Mouse (Mus musculus) heart, adult 8-10 months (tissue): ENCODE data around the gene Hdac9. TPM values are rescaled to one million over a fixed set of nuclear protein-coding genes. Genes with fewer than 3 reads are reported as not detected.

Experiments used
- DNase-seq: peaks from one replicate; pipeline ENCODE4 v3.0.0; 2022; ENCODE audit warnings: low spot score
- total RNA-seq, 4 experiments: library from RNA; stranded (reverse); gene quantifications; 2 replicates each; pipeline ENCODE4 v1.2.4; 2022

Gene Hdac9
- total RNA-seq, 4 experiments from 2014 or later, result 15.6 to 20.6 (median 19.3) TPM

GRCm38 (mm10) chr12:34714266-34714939 is 202.5 kb downstream of the Hdac9 start:
- peak; percentile 45 for DNase-seq

GRCm38 (mm10) chr12:34697981-34698380 is 218.9 kb downstream of the Hdac9 start:
- DNase-seq, result no peak

- DNase-seq, result no peak
These were observed 220.2 kb downstream of the Hdac9 start for GRCm38 (mm10) chr12:34696736-34697135.

GRCm38 (mm10) chr12:34688941-34689340 is 228.0 kb downstream of the Hdac9 start:
- DNase-seq, result no peak

GRCm38 (mm10) chr12:34683375-34683774 is 233.5 kb downstream of the Hdac9 start:
- no peak for DNase-seq

DNA sequence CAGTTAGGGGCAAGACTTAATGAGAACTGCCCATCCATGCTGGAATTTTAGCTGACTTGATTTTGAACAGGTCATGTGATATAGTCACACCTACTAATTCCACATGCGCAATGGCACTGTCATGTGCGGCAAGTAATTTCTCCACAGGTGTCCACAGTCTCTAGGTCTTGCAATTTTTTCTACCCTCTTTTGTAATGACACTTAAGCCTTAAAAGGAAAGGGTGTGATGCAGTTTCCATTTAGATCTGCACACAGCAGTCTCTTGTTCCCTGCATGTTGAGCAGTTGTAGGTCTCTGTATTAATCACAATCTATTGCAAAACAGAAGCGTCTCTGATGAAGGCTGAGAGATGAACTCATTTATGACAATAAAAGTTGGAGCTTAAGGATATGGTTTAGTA is 234.2 kb downstream of the Hdac9 start:
- no peak for DNase-seq

DNA sequence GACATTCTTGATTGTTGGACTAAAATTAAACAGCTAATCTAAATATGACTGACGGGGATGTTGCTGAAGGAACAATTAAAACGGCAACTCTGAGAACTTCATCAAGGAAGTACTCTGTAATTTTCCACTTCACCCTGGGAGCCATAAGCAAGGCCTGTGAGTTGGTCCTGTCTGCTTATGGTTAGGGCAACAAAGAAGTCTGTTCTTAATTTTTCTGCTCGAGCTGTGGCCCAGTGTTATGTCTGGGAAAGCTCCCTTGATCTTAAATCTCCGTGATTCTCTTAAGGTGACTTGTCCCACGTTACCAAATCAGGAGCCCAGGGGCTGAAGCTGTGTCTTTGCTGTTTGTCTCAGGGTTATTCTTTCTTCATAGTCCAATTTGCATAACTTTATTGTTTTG is 236.3 kb downstream of the Hdac9 start:
- DNase-seq, result no peak

GRCm38 (mm10) chr12:34677110-34677509 is 239.8 kb downstream of the Hdac9 start:
- DNase-seq, result no peak

- no peak for DNase-seq
These were observed 242.7 kb downstream of the Hdac9 start for GRCm38 (mm10) chr12:34674235-34674634.

DNA sequence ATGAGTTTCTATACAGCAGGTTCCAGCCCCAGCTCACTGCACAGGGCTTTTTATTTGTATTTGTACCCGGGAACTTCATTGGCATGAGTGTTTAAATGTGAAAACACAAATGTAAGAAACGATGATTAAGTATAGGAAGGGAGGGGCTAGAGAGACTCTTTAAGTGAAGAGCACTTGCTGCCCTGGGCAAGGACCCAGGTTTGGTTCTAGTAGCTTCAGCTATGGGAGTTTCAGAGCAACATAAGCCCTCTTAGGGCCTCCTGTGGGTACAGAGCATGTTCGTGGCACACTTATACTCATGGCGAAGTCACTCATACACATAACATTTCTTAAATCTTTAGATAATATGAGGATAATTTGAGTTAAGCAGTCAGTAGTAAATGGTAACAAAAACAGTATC is 243.4 kb downstream of the Hdac9 start:
- DNase-seq, result no peak

DNA sequence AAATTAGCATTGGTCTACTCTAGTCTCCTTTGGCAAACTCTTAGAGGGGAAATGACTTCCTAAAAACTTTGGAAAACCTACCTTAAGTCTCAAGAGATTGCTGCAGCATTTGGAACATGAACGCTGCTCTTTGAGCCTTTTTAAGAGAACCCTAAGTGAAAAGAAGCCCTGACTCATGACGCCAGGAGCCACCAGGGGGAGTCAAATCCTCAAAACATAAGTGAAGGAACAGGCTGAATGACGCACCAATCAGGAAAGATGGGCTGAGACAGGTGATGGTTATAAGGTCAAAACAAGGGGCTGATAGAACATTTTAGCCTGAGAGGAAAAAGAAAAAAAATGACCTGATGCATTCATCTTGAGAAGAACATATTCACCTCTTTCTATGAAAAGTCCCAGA is 252.1 kb downstream of the Hdac9 start:
- peak; percentile 76 for DNase-seq

DNA sequence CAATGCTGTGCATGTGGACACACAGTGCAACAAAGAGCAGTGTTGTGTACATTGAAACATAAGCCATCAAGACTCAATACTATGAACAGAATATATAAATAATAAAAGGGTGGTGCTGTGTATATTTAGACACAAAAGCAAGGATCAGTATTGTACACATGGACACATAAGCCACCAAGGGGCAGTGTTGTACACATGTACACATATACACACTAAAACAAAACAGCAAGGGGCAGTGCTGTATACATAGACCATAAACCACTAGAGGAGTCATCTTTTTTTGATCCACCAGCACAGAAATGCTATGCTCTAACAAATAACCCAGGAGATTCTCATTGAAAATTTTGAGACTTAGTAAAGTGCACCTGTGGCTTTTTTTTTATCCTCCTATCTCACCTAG is 255.5 kb downstream of the Hdac9 start:
- no peak for DNase-seq

- no peak for DNase-seq
These were observed 256.9 kb downstream of the Hdac9 start for GRCm38 (mm10) chr12:34660027-34660426.

GRCm38 (mm10) chr12:34658568-34658967 is 258.3 kb downstream of the Hdac9 start:
- no peak for DNase-seq

- no peak for DNase-seq
These were observed 258.8 kb downstream of the Hdac9 start for GRCm38 (mm10) chr12:34658119-34658518.

GRCm38 (mm10) chr12:34653615-34654014 is 263.3 kb downstream of the Hdac9 start:
- no peak for DNase-seq

- DNase-seq, result no peak
These were observed 268.1 kb downstream of the Hdac9 start for GRCm38 (mm10) chr12:34648753-34649152.

DNA sequence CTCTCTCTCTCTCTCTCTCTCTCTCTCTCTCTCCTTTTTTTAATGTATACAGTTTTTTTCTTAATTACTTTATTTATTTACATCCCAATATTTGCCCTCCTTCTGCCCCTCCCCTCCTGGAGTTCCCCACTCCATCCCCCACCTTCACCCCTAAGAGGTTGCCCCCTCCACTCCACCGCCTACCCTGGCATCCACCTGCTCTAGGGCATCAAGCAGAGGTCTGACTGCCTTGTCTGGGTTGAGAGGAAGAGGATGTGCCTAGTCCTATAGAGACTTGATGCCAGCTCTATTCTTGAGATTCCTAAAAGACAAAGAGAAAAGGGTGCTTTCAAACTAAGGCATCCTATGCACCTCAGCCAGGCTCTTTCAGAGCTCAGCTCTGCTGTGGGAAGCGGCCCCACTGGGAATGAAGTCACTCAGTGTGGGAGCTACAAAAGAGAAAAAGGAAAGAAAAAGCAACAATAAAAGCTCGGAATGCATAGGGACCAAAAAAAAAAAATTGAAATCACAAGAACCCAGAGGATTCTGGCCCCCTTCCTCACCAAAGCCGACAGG is 275.1 kb downstream of the Hdac9 start:
- DNase-seq, result no peak

GRCm38 (mm10) chr12:34637238-34638124 is 279.4 kb downstream of the Hdac9 start:
- no peak for DNase-seq

GRCm38 (mm10) chr12:34619101-34619500 is 297.8 kb downstream of the Hdac9 start:
- no peak for DNase-seq

- DNase-seq, result no peak
These were observed 298.6 kb downstream of the Hdac9 start for GRCm38 (mm10) chr12:34618321-34618720.

DNA sequence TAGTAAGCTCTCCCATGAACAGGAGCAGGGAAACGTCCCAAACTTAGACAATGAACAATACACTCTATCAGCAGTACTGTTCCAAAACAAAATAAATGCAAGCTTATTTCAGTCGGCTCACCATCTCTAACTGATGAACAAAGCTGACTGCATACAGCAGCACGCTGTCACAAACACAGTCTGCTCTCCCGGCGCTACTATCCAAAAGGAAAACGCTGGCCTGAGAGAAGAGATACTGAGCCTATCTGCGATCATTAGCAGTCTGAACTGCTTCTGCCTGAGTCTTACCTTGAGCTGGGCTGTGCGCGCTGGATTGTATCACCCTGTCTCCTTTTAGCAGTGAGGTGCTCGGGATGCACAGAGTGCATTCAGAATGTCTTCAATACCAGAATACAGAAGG is 299.1 kb downstream of the Hdac9 start:
- DNase-seq, result no peak

DNA sequence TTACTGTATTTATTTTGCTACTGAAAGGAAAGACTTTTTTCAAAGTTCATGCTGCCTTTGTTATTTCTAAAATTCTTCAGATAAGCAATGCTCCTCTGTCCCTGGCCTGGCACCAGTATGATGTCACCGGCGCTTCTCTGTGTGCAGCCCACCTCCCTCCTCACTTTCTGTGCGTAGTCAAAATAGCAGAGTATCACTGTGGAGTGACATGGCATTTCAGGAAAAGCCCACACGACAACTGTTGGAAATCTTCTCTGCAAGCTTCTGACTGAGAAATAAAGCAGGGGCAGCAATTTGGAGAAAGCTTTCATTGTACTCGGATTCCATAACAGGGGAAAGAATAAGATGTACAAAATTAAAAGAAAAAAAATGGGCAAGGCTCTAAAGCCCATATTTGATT is 302.1 kb downstream of the Hdac9 start:
- DNase-seq, result no peak
